Mouse (Mus musculus): Measurements from ENCODE around the gene Gipc2. TPM values are rescaled to one million over a fixed set of nuclear protein-coding genes. Genes with fewer than 3 reads are reported as not detected.

Gipc2 gene
- polyA plus RNA-seq, 1 experiment from 2014 or later = 9.2 TPM

DNA sequence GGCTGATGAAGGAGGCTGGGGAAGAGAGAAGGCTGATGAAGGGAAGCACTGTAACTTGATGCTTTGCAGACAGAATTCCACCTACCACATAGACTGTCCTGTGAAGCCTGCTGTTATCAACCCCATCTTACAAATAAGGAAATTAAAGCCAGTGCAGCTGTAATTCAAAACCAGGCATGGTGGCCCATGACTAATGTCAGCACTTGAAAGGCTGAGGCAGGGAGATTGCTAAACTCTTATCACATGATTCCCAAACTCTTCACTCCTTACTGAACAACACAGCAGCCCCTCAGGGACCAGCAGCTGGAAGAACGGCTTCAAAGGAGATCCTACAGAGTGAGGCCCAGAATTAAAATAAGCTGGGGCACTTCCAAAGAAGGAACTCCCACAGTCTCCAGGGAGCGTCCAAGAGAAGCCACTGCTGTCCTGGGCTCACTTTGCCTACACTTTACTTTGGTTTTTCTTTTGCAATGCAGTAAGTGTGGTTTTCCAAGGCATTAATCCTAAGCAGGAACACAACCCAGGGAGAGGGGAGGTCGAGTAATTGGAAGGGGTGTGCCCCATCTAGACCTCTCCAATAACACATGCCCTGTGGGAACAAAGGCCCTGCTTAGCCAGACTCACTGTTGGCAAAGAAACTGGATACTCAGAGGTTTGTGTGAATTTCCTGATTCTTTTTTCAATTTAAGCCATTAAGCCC lies 57.3 kb downstream of the Gipc2 start:
- H3K36me3 ChIP-seq = no peaks in the 10 kb centered on the region
- 16% methylated on average over 3 of the region's 3 CpGs for WGBS
- no peak overlapping the region for H3K27ac ChIP-seq
- ATAC-seq (ENCODE audit: low FRiP score) = no peak
- peaks cover 32% of the 10 kb centered on the region for H3K4me1 ChIP-seq (replicated peaks)
- no peaks in the 10 kb centered on the region for H3K9me3 ChIP-seq
- no peak overlapping the region for H3K4me2 ChIP-seq
- peaks cover 30% of the 10 kb centered on the region for H3K27me3 ChIP-seq
- no peak overlapping the region for H3K4me3 ChIP-seq
- no peak overlapping the region for H3K9ac ChIP-seq

DNA sequence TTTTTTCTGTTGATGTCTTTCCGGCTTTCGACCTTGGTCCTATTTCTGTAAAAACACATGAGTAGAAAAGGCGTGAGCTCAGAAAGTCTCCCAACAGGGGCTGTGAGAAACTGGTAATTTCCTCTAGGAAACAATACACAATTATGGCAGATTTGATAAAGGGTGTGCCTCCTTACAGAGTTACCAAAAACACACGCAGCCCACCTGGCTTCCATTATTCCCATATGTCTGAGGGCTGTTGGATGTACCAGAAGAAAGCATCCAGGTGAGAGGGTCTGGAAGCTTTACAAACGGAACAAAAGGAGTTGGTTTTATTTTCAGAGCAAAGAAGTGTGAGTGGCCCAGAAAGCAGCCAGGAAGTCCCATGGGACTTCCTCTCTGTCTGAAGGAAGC lies 58.0 kb downstream of the Gipc2 start:
- Histone ChIP-seq H3K9ac (no peak overlapping the region), H3K4me3 (no peak overlapping the region), H3K27me3 (peaks cover 30% of the 10 kb centered on the region), H3K27ac (no peak overlapping the region), H3K4me2 (peak overlapping the region; percentile 91; the same call in 1 of the 2 replicates), H3K4me1 (replicated peaks) (peaks cover 32% of the 10 kb centered on the region), H3K36me3 (no peaks in the 10 kb centered on the region), H3K9me3 (no peaks in the 10 kb centered on the region)
- no peak for ATAC-seq (ENCODE audit: low FRiP score)
- WGBS = 72% methylated on average over 5 of the region's 5 CpGs

DNA sequence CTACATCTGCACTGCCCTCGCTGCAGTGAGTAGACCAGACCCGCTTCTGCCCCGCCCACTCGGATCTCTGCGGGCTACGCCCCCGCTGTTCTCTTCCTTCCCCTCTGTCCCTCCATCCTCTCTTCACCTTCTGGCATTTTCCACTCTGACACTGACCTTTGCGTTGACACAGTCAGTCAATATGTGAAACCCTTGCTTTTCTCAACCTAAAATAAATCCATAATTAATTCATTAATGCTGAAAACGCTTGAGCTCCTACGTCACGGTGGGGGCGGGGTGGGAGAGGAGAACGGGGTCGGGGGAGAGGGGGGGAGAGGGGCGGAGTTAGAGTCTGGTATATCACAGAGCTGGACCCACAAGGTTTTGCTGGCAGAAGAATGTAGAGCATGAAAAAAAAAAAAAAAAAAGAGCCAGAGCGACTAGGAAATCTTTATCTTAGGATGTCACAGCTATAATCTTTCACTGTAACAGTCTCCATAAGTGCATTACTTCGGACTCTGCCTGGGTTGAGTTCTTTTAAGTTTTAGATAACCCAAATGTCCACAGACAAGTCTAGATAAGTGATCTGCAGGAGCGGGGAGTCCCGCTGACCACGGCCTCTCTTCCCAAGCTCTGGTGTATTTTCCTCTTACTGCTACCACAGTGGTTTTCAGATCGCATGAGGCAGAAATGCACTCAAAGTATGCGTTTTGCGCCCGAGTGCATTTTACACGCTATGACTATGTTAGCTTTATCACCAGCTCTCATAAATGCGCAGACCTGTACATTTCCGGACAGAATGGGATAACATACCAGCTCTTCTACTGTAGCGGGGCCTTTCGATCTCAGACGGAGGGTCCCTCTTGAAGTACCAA lies 58.7 kb downstream of the Gipc2 start:
- no peaks in the 10 kb centered on the region for H3K9me3 ChIP-seq
- H3K27ac ChIP-seq = peak overlapping the region; percentile 71
- H3K4me3 ChIP-seq = peak overlapping the region; percentile 49
- 29% methylated on average over 29 of the region's 30 CpGs for WGBS
- peak; percentile 76 for ATAC-seq (ENCODE audit: low FRiP score)
- H3K4me2 ChIP-seq = peak overlapping the region; percentile 91
- H3K4me1 ChIP-seq (replicated peaks) = peaks cover 32% of the 10 kb centered on the region
- no peaks in the 10 kb centered on the region for H3K36me3 ChIP-seq
- H3K9ac ChIP-seq = peak overlapping the region; percentile 67
- H3K27me3 ChIP-seq = peaks cover 30% of the 10 kb centered on the region

DNA sequence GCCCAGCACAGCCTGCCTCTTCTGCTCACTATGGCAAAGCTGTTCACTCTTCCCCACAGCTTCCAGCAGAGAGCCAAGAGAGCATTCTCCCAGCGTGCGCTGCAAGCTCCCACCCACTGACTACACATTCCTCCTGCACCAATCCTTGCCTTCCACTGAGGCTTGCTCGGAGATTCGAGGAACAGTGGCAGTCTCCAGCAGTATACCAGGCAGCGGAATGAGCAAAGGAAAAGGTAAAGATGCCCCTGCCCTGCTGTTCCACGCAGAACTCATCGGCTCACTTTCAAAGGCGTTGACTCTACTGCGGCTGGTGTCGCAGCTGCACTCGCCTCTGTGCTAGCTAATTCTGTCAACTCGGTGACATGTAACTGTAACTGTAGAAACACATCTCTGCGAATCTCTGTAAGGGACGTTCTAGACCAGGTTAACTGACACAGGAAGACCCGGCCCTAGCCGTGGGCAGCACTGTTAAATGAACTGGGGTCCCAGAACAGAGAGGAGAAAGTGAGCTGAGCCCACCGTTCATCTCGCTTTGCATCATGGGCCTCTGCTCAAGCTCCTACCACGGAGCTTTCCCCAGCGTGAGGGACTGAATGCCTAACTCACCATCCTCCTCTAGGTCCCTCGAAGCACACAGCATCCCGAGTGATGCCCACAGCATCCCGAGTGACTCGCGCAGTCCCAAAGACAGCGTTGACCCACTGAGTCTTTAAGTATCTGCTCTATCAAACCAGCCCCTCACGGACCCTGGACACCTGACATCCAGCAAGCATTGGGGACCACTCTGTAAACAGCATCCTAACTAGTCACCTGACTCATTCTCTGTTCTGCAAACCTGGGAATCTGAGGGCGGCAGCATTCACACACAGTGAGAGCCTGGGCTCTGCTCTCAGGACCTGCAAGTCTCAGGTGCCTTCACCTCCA lies 59.5 kb downstream of the Gipc2 start:
- Histone ChIP-seq H3K9me3 (no peaks in the 10 kb centered on the region), H3K27ac (peak overlapping the region; percentile 71), H3K9ac (peak overlapping the region; percentile 67), H3K4me2 (peak overlapping the region; percentile 91), H3K4me3 (peak overlapping the region; percentile 49), H3K4me1 (replicated peaks) (peaks cover 32% of the 10 kb centered on the region), H3K36me3 (no peaks in the 10 kb centered on the region), H3K27me3 (peaks cover 30% of the 10 kb centered on the region)
- peak; percentile 57 for ATAC-seq (ENCODE audit: low FRiP score)
- 2% methylated on average over 28 of the region's 28 CpGs for WGBS

DNA sequence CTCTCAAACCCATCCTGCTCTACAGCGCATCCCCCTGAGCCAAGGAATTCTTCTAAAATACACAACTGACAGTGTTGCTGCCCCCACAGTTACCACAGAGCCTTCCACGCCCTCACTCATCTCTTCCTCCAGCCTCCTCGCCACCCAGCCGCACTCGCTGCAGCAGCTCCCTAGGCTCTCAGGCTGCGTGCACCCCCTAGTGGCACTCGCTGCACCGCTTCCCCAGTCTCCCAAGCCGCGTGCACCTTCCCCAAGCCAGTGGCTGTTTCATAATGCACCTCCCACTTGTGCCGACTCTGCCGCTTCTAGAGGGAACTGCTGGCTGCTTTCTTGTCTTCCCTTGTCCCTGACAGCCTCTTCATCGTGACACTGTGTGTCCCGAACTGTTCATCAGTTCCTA lies 60.7 kb downstream of the Gipc2 start:
- under 1% methylated on average over 14 of the region's 14 CpGs for WGBS
- H3K9ac ChIP-seq = peak overlapping the region; percentile 21; the same call in 1 of the 2 replicates
- no peaks in the 10 kb centered on the region for H3K9me3 ChIP-seq
- H3K4me1 ChIP-seq (replicated peaks) = peaks cover 28% of the 10 kb centered on the region
- H3K27ac ChIP-seq = peak overlapping the region; percentile 25; the same call in 1 of the 2 replicates
- peak overlapping the region; percentile 20 for H3K4me3 ChIP-seq
- no peaks in the 10 kb centered on the region for H3K36me3 ChIP-seq
- peaks cover 28% of the 10 kb centered on the region for H3K27me3 ChIP-seq
- ATAC-seq (ENCODE audit: low FRiP score) = peak; percentile 43
- peak overlapping the region; percentile 91 for H3K4me2 ChIP-seq

DNA sequence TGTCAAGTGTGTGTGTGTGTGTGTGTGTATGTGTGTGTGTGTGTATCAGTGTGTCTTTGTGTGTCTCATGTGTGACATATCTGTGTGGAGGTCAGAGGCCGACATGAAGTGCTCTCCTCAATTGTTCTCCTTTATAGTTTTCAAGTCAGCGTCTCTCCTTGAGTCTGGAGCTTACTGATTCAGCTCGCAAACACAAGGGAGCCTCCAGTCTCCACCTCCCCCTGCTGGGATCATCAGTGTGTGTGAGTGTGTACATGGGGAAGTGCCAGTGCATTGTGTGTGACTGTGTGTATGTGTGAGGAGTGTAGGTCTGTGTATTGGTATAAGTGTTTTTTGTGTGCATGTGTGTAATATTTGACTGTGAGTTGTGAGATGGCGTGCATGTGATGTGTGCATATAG lies 62.6 kb downstream of the Gipc2 start:
- Histone ChIP-seq H3K27ac (no peak overlapping the region), H3K36me3 (no peaks in the 10 kb centered on the region), H3K27me3 (peaks cover 9% of the 10 kb centered on the region; the same call in 1 of the 2 replicates), H3K9ac (no peak overlapping the region), H3K4me2 (no peak overlapping the region), H3K4me1 (replicated peaks) (peaks cover 28% of the 10 kb centered on the region), H3K4me3 (no peak overlapping the region), H3K9me3 (no peaks in the 10 kb centered on the region)
- WGBS = 94% methylated on average over 4 of the region's 4 CpGs
- no peak for ATAC-seq (ENCODE audit: low FRiP score)

DNA sequence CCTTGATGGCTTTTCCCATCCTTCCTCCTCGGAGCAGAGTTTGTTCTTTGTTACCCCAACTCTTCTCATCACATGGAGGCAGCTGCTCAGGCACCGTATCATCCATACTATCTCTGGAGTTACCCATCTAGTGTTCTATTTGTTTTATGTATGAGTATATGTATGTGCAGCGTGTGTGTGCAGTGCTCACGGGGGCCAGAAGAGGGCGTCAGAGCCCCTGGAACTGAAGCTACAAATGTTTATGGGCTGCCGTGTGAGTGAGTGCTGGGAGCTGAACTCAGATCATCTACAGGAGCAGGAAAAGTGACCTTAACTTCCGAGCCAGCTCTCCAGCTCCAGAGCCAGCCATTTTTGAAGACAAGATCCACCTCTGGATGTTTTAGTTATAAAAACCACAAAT lies 64.6 kb downstream of the Gipc2 start:
- Histone ChIP-seq H3K27me3 (peaks cover 6% of the 10 kb centered on the region; the same call in 1 of the 2 replicates), H3K9ac (no peak overlapping the region), H3K36me3 (no peaks in the 10 kb centered on the region), H3K9me3 (no peaks in the 10 kb centered on the region), H3K4me3 (no peak overlapping the region), H3K4me2 (no peak overlapping the region), H3K27ac (no peak overlapping the region), H3K4me1 (replicated peaks) (peaks cover 19% of the 10 kb centered on the region)
- WGBS = 95% methylated on average over 7 of the region's 7 CpGs
- ATAC-seq (ENCODE audit: low FRiP score) = no peak

DNA sequence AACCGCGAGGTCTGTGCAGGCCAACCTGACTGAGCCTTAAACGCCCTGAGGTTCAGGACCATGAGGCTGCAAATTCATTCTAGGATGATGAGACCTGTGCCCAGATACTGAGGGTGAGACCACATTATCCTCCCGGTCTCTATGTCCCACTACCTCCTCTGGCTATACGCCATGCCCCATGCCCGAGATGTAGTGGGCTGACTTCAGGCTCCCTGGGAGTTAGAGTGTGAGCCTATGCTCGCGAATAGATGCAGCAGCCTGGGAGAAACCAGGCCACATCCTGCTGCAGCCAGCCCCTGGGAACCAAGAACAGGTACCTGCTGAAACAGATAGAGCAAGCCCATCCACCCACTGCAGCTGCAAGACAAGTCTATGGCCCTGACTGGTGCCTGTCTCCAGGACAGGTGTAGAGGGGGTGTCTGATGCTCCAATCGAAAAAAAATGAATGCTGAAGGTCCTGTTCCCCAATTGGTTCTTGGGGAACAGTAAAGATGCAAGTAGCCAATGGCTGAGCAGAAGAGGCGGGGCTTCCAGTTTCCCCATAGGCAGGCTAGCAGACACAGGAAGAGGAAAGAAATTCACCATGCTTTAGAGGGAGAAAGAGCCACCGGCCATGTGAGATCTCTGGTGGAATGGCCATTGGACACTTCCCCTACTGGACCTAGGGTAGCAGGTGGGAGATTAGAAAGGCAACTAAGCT lies 65.8 kb downstream of the Gipc2 start:
- peak overlapping the region; percentile 44 for H3K4me2 ChIP-seq
- ATAC-seq (ENCODE audit: low FRiP score) = peak; percentile 74
- 0 out of 2 replicates have a peak overlapping the region, but pooled peaks have one; percentile 1 for H3K27ac ChIP-seq
- peaks cover 7% of the 10 kb centered on the region for H3K4me1 ChIP-seq (replicated peaks)
- peak overlapping the region; percentile 43; the same call in 1 of the 2 replicates for H3K9ac ChIP-seq
- no peaks in the 10 kb centered on the region for H3K9me3 ChIP-seq
- H3K27me3 ChIP-seq = peaks cover 6% of the 10 kb centered on the region; the same call in 1 of the 2 replicates
- H3K36me3 ChIP-seq = no peaks in the 10 kb centered on the region
- WGBS = 44% methylated on average over 11 of the region's 11 CpGs
- peak overlapping the region; percentile 25 for H3K4me3 ChIP-seq

DNA sequence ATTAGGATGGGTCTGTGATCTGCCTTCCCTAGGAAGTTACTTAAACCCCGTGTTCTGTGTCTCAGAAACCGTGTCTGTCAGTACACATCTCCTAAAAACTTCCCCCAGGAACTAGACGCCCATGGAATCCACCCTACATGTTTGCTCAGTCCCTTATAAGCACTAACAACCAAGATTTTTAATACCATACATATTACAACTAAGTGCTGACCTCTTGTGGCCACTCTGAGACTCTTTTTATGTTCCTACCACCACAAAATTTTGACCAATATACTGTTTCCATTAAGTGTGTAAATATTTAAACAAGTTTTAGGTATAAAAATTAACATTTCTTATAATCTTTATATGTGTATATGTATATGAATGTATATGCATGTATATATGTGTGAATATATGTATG lies 71.0 kb downstream of the Gipc2 start:
- 14% methylated on average over 3 of the region's 3 CpGs for WGBS
- Histone ChIP-seq H3K36me3 (no peaks in the 10 kb centered on the region), H3K9ac (no peak overlapping the region), H3K4me1 (replicated peaks) (0 out of 2 replicates have a peak, but pooled peaks cover 4% of the 10 kb centered on the region), H3K27ac (no peak overlapping the region), H3K4me2 (no peak overlapping the region), H3K4me3 (no peak overlapping the region), H3K27me3 (no peaks in the 10 kb centered on the region), H3K9me3 (no peaks in the 10 kb centered on the region)
- no peak for ATAC-seq (ENCODE audit: low FRiP score)

DNA sequence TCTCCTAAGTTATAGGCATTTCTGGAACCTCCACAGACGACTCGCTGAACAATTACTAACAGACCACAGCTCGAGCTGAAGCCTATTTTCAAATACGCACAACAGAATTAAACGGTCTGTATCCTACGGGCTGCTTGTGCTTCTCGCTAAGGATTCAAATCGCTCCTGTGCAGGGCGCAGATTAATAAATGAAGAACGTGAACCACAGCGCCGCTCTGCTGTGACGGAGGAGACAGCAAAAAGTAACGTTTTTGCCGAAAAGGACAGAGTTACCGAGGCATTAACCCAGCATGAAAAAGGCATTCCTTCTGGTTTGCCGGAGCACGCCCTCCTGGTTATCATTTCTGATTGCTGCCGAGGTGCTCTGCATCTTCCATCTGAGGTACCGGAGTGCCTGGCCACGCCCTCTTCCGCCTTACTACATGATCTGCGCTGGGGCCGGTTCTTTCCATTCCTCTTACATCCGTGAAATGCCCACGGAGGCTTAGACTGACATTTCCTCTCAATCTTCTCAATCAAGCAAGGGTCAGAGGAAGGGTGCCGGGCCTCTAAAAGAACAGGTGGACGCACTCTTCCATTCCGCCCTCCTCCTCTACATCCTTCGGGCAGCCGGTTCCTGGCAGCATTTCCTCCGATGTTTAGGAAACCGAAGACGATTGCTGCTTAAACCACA lies 73.5 kb downstream of the Gipc2 start:
- Histone ChIP-seq H3K36me3 (no peaks in the 10 kb centered on the region), H3K9ac (peak overlapping the region; percentile 35; the same call in 1 of the 2 replicates), H3K4me1 (replicated peaks) (0 out of 2 replicates have a peak, but pooled peaks cover 4% of the 10 kb centered on the region), H3K27me3 (no peaks in the 10 kb centered on the region), H3K27ac (no peak overlapping the region), H3K4me2 (peak overlapping the region; percentile 52), H3K4me3 (peak overlapping the region; percentile 37), H3K9me3 (no peaks in the 10 kb centered on the region)
- no peak for ATAC-seq (ENCODE audit: low FRiP score)
- 46% methylated on average over 34 of the region's 34 CpGs for WGBS

DNA sequence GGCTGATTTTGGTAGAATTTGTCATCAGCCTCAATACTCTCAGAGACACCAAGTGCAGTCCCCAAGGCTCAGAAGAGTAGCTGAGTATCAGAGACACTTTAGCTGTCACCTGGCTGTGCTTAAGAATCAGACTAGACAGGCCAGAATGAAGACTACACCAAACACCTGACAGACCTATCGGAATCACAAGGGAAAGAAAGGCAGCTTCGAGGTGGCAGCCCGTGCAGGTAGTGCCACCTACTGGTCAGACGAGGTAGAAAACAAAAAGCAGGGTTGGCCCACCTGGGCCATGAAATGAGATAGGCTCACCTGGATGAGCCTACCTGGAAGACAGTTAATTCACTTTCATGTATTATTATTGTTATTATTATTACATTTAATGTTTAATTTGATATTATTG lies 76.9 kb downstream of the Gipc2 start:
- Histone ChIP-seq H3K36me3 (no peaks in the 10 kb centered on the region), H3K4me3 (no peak overlapping the region), H3K9me3 (no peaks in the 10 kb centered on the region), H3K4me1 (replicated peaks) (no peaks in the 10 kb centered on the region), H3K27ac (no peak overlapping the region), H3K27me3 (no peaks in the 10 kb centered on the region), H3K4me2 (no peak overlapping the region), H3K9ac (no peak overlapping the region)
- ATAC-seq (ENCODE audit: low FRiP score) = 0 out of 2 replicates have a peak, but pooled peaks have one; percentile 38
- WGBS = 5% methylated on average over 4 of the region's 4 CpGs

Measured in hindbrain, embryonic 13.5 days (tissue).